Mouse (Mus musculus): ENCODE data around the gene Fmod.

The Fmod gene

DNA sequence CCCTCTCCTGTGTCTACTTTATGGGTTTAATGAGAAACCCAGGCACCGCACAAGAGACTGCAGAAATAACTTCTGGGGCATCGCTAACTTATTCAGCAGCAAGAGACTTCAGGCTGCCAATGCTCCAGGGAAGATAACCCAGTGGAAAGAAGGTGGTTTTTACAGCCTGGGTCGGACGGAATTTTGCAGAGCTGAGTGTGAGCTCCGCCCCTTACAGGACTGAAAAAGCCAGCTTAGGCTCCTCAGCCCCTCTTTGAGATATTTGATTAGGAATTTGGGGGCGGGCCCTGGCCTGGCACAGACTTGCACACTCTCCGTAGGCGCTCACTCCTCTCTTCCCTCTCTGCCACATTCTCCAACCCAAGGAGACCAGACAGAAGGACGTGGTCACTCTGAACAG is at the start of gene Fmod:
Gene Fmod, plus strand, starts transcription at position 83 of the 400 bp plus-strand sequence.
- DNase-seq = peak; percentile 43

DNA sequence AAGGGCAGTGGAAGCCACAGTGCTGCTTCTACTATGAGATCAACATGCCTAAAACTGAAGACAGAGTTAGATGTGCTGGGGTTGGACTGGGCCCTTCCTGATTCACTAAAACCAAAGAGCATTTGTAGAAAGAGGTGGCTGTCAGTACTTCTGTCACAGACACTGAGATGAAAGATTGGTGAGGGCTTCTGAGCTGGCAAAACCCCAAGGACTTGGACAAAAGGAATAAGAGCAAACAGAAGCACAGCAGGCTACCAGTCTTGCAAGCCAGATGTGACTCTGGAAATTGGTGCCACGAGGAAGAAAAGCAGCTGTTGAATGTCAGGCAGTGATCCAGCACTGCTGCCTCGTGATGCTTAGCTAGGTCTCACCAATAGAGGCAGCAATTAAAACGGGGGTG is 48.2 kb upstream of the Fmod start:
- DNase-seq = peak; percentile 66

DNA sequence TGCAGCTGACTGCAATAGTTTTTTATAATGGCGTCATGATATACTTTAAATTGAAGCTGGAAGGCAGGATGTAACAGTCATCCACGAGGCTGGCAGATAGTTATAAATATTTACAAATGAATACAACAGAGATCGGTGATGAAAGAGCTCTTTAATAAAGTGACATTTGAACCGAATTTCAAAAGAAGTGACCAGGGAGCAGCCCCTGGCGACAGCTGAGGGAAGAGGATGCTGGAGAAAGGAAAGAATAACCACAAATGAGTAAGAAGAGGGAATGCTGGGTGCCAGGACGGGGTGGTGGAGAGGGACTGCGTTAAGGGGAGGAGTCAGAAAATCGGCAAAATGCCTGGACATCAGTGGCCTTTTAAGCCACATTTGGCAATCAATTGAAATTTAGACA is 45.8 kb upstream of the Fmod start:
- no peak for DNase-seq

DNA sequence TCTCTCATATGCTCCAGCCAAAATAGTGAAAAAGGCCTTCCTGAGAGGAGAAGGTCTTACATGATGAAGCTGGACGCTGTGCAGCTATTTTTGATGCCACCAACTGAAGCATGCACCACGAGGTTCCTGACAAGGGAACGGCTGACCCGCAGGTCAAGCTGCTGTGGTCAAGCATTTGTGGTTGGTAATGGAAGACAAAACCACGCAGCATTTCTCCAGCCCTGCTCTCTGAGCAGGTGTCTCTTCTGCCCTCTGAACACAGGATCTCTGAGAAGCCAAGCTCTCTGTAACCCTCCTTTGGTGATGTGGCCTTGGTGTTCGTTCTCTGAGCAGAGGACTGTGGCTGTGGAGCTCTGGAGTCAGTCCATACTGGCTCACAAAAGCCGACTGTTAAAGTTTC is 31.6 kb upstream of the Fmod start:
- no peak for DNase-seq

DNA sequence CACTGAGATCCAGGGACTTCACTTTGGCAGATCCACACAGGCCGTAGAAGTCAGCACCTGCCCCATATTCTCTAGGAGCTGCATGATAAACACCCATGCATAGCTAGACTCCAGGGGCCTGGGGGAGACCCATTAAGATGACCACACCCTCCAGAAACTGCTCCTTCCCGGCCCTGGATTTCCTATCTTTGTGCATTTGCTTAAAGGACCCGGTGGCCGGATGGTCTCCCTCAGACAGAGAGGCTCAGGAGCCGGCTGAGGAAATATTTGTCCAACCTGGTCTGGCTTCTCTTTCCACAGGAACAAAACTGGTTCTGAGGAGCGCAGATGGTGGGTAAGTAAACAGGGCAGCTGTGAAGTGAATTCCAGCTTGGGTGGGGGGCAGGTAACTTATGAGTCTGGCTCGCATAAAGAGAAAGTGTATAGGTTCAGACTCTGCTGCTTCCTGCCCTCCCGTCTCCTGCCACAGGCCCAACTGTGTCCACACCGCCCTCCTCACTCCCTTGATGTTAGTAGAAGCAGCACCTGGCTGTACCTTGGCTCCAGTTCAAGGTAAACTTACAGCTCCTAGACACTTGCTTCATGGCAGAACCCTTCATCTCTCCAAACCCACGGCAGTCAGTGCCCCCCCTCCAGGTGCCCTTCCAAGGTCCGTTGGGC is 30.8 kb upstream of the Fmod start:
- peak; percentile 33 for DNase-seq

DNA sequence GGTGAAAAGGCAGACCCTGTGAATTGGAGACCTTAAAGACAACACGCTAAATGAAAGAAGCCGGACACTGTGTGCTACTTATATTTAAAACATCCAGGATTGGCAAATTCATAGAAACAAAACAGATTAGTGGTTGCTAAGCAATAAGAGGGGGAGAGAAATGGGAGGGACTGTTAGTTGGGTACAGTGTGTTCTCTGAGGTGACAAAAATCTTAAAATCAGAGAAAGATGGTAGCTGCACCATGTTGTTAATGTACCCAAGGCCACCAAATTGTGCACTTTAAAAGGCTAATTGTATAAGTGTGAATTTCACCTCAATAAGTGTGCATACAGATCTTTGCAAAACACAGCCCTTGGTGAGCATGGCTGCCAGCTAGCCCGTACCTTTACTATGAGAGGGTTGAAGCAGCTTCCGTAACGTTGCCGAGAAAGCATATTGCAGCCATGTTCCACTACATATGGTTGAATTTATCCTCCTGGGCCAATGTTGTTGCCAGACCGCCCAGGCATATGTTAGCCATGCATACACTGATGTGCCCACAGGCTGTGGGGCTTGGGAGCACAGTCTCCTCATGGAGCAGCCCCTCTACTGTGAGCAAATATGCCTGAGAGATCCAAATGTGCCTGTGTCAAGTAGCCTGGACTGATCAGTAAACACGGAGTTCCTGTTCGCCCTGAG is 12.6 kb upstream of the Fmod start:
- no peak for DNase-seq

DNA sequence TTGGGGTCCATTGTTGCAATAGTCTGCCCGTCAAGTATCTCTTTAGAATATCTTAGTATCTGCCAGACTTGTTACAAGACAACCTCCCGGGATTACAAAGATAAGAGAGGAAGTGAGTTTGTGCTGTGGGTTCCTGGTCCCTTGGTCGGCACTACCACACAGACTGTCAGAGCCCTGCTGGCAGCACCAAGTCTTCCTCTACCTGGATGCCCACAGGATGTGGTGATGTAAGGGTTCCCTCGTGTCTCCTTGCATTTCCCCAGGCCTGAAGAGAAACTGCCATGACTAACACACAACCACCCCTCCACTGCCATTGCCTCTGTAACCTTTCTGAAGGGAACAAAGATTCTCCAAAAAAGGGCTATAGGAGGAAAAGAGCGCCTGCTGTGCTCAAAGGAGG is 11.1 kb upstream of the Fmod start:
- DNase-seq = no peak

DNA sequence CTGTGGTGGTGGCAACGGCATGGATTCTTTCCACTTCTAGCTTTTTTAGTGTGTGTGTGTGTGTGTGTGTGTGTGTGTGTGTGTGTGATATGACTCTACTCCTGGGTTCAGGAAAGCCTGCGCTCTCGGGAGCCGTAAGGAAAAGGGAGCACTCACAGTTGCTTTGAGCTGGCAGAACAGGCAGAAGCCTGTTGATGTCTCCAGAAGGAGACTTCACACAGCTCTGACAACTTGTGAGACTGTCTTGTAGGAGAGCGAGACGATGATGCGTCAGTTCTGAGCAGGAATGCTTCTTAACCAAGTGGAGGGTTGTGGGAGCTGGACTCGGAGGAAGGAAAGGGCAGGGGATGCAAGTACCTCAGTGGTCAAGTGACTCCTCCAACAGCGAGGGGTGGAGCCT is 10.3 kb upstream of the Fmod start:
- DNase-seq = no peak

DNA sequence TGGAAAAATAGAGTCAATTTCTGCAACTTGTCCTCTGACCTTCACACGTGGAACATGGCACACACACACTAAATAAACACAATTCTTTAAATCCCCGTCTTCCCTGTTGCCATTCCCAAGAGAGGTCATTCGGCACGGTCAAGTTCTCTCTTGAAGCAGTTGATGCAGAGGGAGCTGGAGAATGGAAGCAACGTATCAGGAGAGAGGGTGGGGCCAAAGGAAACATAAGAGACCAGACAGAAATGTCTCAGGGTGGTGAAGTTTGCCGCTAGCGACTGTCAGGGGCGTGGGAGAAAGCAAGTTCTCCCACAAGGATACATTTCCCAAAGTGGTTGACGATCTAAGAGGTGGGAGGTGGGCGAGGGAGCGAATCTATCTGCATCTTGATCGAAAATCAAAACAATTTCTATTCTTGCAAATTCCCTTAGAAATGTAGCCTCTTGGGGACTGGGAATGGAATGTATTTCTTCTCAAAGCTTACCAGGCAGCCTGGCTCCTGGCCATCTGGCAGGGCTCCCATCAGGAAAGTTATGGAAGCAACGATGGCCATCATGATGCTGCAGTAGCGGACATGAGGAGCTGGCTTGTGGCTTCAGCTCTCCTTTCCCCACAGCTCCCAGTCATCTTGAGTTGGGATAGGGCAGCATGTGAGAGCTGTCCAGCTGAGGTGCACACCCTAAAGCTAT is 8.8 kb upstream of the Fmod start:
- DNase-seq = peak; percentile 86

DNA sequence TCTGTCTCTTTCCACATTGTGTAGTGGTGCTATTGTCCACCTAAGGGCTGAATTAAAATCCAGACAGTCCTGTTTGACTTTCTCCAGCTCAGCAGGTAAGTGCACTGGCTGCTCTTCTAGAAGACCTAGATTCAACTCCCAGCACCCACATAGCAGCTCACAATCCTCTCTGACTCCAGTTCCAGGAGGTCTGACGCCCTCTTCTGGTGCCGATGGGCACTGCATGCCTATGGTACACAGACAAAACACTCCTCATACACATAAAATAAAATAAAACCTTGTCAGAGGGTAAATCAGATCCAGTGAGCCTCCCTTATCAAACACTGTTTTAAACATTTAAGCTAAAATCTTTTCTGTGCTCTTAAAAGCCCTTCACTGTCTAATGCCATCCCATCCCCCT is 562 bp upstream of the Fmod start:
- DNase-seq = no peak

DNA sequence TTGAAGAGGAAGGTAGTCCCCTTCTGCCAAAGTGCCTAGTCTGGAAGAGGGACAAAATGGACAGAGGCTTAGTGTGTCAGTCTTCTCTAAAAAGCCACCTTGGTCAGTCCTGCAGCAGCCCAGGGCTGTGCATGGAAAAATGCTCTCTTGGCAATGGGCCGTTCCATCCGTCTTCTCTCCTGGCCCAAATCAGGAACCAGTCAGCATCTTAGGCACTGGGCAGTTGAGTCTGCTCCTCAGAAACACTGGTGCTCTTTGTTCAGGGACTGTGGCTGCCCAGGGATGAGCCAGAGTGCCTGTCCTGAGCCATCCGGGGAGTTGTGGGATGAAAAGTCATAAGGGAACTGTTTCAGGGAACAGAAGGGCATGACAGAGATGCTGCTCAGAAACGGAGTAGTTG is 1.3 kb downstream of the Fmod start:
- DNase-seq = no peak

DNA sequence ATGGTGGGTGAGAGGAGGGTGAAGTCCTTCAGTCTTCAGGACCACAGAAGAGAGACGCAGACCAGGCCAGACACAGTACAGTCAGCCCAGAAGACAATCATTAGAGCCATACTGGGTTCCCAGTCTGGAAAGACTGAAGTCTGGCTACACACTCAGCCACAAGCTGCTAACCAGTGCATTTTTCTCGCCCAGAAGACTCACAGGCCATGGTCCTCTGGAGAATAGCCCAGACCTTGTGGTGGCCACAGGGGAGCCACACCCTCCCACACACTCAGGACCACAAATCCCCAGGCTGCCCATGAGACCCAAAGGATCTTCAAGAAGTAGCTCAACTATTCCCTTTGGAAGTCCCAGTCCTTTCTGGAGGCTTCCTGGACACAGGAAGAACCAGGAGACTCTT is 2.3 kb downstream of the Fmod start:
- DNase-seq = no peak

DNA sequence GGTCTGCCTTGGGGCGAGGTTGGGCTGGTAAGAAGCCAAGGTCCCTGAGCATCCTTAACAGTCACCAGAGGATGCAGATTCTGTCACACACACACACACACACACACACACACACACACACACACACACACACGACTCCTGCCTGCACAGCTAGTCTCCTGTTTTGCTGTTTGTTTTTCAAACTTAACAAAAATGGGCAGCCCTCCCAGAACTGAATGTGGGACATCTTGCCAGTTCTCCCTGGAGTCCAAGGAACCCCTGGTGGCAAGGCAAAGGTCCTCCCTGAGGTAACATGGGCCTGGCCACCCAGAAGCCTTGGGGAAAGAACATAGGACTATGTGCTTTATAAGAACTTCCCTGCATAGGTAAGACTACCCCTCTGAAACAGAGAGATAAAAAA is 4.8 kb downstream of the Fmod start:
- peak; percentile 40 for DNase-seq

DNA sequence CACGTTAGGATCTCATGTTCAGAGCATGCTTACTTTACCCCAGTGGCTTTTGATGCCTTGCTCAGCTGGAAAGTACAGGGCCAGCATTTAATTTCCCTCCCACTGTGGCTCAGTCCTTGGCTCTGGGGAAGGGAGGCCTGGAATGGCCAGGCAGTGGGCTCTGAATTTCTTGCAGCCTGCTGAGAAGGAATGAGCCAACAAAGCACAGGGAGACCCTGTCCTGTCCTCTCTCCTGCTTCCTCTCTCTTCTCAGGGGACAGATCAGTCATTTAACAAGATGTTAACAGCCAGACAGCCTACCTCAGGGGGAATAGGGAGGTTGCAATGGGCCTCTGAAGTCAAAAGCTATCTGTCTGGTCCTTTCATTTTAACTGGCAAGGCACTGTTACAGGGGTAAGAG is 5.3 kb downstream of the Fmod start:
- DNase-seq = no peak

DNA sequence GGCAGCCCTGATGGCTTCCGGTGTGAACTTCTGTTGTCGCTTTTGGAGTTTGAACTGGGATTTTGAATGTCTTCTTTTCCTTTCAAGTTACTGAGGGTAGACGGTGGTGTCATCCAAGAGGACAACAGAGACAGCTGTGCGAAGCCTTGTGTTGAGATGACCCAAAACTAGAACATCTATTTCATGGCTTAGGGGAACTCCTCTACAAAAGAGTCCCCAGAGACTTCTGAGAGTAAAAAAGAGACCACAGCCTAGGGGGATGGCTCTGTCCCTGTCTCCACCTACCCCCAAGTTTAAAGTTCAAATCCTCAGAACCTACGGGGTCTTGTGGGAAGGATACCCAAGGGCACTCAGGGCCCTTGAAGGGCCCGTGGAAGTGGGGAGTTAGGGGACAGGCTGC is 7.8 kb downstream of the Fmod start:
- DNase-seq = no peak

DNA sequence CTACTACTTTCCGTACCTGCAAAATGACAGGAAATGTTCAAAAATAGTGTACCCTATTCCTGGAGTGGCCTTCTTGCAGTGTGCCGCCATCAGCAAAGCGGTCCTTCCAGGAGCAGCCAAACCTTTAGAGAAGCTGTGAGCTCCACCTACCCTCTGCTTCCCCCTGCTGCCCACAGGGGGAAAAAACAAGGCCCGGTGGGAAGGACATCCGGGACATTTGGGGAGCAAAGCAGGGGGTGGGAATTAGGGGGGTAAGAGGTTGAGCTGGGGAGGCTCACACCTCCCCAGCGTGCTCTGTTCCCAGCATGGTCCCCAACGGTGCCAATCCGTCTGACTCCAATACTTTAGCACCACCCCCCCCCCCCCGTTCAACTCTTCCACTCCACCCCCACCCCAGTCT is 8.9 kb downstream of the Fmod start:
- DNase-seq = peak; percentile 89

DNA sequence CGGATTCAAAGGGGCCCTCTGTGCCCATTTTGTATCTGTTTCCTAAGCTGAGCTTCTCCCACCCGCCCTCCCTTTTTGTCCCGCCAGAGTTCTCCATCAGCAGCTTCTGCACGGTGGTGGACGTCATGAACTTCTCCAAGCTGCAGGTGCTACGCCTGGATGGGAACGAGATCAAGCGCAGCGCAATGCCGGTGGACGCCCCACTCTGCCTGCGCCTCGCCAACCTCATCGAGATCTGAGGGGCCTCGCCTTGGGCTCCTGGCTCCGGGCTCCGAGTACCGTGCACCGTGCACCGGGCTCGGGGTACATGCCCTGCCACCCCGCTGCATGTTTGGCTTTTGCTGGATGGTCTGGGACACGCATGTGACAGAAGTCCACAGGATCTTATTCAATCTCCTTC is 9.3 kb downstream of the Fmod start:
- DNase-seq = no peak

DNA sequence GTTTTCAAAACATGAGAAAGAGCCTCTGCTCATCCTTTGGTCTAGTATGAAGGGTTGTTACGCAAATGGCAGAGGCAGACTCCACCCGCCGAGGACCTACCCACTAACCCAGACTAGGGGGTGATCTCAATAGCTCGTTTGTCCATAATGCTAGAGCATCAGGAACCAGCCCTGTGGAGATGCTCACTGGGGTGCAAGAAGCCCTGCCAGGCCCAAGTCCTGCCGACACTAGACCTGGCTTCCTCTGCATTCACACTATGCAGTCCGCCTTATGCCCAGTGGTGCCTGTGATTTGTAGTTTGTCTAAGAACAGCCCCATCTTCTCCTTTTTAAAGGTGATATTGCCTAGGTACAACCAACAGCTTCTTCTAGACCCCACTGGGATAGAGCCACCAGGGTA is 10.4 kb downstream of the Fmod start:
- DNase-seq = no peak

DNA sequence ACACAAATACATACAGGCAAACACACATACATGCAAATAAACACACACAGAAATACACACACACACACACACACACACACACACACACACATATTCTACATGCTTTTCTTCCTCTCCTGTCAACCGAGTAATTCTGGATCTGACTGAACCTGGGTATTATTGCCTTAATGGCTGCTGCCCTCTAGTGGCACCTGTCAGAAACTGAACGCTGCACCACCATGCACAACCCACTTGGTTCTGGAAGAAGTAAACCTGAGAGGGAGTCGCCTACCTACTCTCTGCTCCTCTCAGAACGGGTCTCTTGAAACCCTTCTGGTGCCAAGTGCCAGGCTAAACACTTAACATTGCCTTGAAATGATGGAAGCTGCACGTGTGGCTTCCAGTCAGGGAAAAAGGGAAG is 11.7 kb downstream of the Fmod start:
- peak; percentile 84 for DNase-seq

DNA sequence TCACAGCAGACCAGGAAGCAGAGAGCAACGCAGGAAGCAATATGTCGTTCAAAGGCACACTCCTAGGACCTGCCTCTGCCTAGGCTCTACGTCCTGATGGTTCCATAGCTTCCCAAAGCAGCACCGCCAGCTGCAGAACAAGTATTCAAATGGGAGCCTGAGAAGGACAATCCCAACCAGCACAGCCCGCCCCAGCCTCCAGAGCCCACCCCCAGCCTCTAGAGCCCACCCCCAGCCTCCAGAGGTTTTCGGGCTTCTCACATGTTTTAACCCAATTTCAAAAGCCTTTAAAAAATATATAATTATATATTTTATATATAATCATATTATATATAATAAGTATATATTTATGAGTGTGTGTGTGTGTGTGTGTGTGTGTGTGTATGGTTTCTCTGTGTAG is 12.5 kb downstream of the Fmod start:
- DNase-seq = peak; percentile 57

DNA sequence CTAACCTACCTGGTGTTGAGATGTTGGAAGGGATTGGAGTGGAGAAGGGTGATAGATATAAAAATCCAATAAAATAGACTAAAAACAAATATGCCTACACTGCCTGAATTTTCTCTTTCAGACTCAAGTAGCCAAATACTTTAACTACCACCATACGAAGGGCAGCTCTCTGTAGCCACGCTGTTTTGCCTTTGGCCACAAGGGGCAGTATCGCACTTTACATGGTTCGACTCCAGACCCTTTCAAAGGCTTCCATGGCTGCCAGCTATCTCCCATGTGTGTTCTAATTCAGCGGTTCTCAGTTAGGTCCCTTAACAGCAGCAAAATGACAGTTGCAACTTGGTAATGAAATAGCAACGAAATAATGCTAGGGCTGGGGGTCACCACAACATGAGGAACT is 16.2 kb downstream of the Fmod start:
- peak; percentile 94 for DNase-seq

DNA sequence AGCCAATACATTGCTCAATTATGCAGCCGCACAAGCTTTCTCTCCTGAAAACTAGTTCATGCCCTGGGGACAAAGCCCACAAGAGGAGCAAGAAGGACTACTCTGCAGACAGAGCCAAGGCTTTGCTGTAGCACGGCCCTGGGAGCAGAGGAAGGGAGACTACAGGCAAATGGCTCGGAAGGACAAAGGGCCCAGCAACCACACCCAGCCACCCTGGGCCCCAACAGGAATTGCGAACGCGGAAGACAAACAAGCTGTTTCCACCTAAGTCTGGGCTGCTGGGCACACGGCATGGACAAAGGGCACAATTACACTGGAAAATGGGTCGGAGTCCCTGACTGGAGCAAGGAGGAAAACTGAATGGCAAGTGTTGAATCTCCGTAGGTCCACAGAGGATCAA is 18.0 kb downstream of the Fmod start:
- DNase-seq = no peak

DNA sequence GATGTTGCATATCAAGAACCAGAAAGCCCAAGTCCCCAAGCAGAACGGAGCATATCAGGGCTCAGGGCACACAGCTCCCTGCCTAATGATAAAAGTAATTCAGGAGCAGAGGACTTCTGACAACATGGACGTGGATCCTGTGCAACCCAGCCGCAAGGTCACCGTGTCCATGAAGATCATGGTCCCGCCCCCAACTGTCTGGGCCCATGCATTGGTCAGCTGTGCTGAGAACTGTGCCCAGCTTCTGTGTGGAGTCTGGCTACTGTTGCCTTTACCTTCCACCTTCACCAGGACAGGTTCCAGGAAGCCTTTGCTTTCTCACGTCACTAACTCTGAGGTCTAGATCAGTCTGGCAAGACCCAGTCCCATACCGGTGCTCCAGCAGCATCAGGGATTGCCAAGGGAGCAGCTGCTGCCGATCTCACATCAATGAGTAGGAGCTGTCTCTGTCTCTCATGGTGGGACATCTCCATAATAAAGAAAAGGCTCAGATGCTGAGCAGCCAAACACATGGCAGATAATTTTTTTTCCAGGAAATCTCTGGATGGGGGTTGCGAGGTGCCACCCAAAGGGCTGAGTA is 18.7 kb downstream of the Fmod start:
- no peak for DNase-seq

DNA sequence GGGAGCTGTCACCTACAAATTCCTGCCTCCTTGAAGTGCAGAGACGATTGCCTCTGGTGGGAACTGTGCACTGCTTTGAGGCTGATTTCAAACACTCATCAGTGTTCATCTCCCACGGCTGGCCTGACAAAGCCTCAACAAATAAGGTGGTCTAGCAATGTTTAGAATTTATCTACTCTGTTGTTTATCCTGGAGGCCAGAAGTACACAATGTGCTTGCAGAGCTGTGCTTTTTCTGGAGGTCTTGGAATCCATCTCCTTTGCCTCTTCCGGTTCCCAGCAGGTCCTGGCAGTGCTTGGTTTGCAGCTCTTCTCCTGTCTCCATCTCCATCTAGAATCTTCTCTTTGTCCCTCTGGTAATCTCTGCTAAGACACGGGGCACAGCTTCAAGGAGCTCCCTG is 19.2 kb downstream of the Fmod start:
- DNase-seq = no peak
